Mouse (Mus musculus) forebrain, embryonic 11.5 days (tissue): Measurements from ENCODE around the gene Fam213b. TPM values are rescaled to one million over a fixed set of nuclear protein-coding genes. Genes with fewer than 3 reads are reported as not detected.

ENCODE experiments used
- ATAC-seq: fragments of 200-750 bp; cut with Nextera tagmentation; replicated peaks from 2 replicates; pipeline ENCODE4 v1.8.0; 2017; ENCODE audit warnings: moderate TSS enrichment; ENCODE audit not compliant: low FRiP score
- DNase-seq: peaks from one replicate; pipeline ENCODE4 v3.0.0-alpha.2; 2017; ENCODE audit warnings: low spot score
- H3K27ac ChIP-seq: fragments of 300-500 bp; sonication (generic); 2 replicates; pipeline ENCODE4 v1.5.1; 2014; ENCODE audit warnings: low read depth, low read length
- H3K27me3 ChIP-seq: fragments of 300-500 bp; sonication (generic); 2 replicates; pipeline ENCODE4 v1.6.1; 2014; ENCODE audit warnings: mild to moderate bottlenecking, low read length, mixed read lengths; ENCODE audit not compliant: control insufficient read depth, insufficient read depth
- H3K36me3 ChIP-seq: fragments of 300-500 bp; sonication (generic); 2 replicates; pipeline ENCODE4 v1.6.1; 2014; ENCODE audit warnings: mild to moderate bottlenecking, low read length, moderate library complexity, mixed read lengths; ENCODE audit not compliant: control insufficient read depth, insufficient read depth
- H3K4me1 ChIP-seq: fragments of 300-500 bp; sonication (generic); replicated peaks from 2 replicates; pipeline ENCODE4 v1.6.1; 2014; ENCODE audit warnings: low read length, mixed read lengths; ENCODE audit not compliant: control insufficient read depth, insufficient read depth
- H3K4me2 ChIP-seq: fragments of 300-500 bp; sonication (generic); 2 replicates; pipeline ENCODE4 v1.6.1; 2014; ENCODE audit warnings: low read depth, mild to moderate bottlenecking, low read length, moderate library complexity, mixed read lengths; ENCODE audit not compliant: severe bottlenecking
- H3K4me3 ChIP-seq: fragments of 300-500 bp; sonication (generic); 2 replicates; pipeline ENCODE4 v1.5.1; 2014; ENCODE audit warnings: low read depth, low read length
- H3K9ac ChIP-seq: fragments of 300-500 bp; sonication (generic); 2 replicates; pipeline ENCODE4 v1.6.1; 2014; ENCODE audit warnings: low read length
- H3K9me3 ChIP-seq: fragments of 300-500 bp; sonication (generic); 2 replicates; pipeline ENCODE4 v1.6.1; 2016; ENCODE audit warnings: low read length, mixed read lengths; ENCODE audit not compliant: control insufficient read depth
- WGBS: fragments of 180-500 bp; shearing (Covaris S2); extraction: QIAGEN DNeasy Blood & Tissue Kit; methylation state at CpG from one replicate; pipeline ENCODE4 v1.1.7; 2014; 5-methylcytosine and 5-hydroxymethylcytosine counted together
- polyA plus RNA-seq: library from polyadenylated mRNA; unstranded; fragments of >200 nt; fragmentation: Nextera tagmentation; extraction: Ambion mirVana; gene quantifications from 2 replicates; pipeline ENCODE4 v1.2.1, GENCODE M21; 2014

The Fam213b gene
- 29.4 and 32.0 TPM in 2 replicates for polyA plus RNA-seq

DNA sequence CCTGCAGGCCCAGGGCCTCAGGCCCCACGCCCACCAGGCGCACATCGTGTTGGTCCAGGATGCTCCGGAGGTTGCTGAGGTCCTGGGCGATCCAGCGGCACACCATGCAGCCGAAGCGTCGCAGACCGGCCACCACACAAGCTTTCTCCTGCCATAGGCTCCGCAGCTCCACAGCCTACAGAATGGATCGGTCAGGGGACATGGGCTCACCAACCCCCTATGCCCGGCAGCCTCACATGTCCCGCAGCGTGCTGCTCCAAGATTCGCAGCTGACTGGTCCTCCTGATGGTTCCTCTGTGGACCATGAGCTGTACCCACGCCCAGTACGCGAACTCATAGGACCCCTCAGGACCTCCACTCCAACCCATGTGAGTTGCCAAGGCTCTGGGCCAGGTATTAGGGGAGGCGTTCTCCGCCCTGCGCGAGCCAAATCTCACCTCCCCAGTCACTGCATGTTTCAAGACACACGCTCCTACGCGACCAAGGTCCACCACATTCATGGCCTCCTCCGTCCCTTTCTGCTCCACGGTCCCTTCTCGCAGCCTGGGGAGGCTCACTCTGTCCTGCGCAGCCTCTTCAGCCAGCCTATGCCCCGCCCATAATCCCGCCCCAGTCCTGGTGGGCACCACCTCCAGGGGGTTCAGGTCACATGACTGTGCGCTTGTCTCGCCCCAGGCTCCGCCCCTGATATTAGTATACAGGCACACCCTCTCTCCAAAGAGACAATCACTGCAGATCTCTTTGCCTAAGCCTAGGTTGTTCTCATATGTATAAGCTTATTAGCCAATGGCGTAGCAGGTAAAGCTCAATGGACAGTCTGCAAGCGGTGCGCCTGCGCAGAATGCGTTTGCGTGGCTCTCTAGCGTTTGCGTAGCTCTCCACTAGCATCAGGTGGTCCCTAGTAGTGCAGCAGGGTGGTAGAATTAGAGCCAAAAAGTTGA is at the start of gene Fam213b:
Gene Fam213b (minus strand): TSS at position 630 of the 941 bp plus-strand sequence.
- H3K4me1 ChIP-seq = 0 out of 2 replicates have a peak, but pooled peaks cover 2% of the 10 kb centered on the region
- H3K4me2 ChIP-seq = peak within 1 kb of the TSS; percentile 78
- no peaks in the 10 kb centered on the region for H3K9me3 ChIP-seq
- no peak within 1 kb of the TSS for H3K27ac ChIP-seq
- no peaks in the 10 kb centered on the region for H3K36me3 ChIP-seq
- H3K9ac ChIP-seq = peak within 1 kb of the TSS; percentile 51
- H3K27me3 ChIP-seq = no peaks in the 10 kb centered on the region
- peak; percentile 97 for ATAC-seq
- H3K4me3 ChIP-seq = peak within 1 kb of the TSS; percentile 48
- 5% methylated on average over 43 of the region's 43 CpGs for WGBS
- DNase-seq = peak; percentile 93

DNA sequence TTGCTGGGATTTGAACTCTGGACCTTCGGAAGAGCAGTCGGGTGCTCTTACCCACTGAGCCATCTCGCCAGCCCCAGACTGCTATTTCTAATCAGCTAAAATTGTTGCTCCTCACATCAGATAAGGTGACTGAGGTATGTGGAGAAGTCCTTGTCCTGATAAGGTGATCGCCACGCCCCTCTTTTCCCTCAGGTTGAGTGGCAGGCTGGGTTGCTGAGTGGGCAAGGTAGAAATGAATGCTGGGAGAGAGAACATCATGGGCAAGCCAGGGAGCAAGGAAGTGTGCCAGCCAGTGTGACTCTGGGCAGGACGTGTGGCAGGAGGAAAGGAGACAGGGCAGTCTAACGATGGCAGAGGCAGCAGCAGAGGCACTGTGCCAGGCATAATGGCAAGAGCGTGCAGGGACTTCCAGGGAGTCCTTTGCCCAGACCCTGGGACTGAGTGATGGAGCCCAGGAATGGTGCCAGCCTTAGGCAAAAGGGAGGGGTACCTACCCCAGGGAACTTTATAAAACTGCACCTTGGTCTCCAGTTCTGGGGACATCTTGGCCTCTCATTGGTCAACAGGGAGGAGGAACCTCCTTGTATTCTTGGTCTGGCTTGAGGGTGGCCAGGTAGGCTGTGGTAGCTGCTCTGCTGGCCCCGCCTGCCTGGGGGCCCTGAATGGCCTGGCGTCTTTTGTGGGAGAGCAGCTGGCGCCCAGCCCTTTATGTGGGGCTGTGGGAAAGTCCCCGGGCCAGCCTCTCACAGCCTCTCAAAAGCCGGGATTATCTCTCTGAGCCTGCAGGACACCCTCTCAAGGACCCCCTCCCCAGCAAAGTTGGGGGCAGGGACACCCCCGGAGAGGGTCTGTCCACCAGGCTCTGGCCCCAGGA is 49.4 kb upstream of the Fam213b start:
- Histone ChIP-seq H3K27ac (peak overlapping the region; percentile 93), H3K4me2 (peak overlapping the region; percentile 40), H3K4me3 (no peak overlapping the region), H3K27me3 (peaks cover 5% of the 10 kb centered on the region), H3K9me3 (no peaks in the 10 kb centered on the region), H3K36me3 (no peaks in the 10 kb centered on the region), H3K4me1 (peaks cover 46% of the 10 kb centered on the region), H3K9ac (peak overlapping the region; percentile 5; the same call in 1 of the 2 replicates)
- ATAC-seq (peak; percentile 55), DNase-seq (peak; percentile 84)
- 33% methylated on average over 14 of the region's 14 CpGs for WGBS

DNA sequence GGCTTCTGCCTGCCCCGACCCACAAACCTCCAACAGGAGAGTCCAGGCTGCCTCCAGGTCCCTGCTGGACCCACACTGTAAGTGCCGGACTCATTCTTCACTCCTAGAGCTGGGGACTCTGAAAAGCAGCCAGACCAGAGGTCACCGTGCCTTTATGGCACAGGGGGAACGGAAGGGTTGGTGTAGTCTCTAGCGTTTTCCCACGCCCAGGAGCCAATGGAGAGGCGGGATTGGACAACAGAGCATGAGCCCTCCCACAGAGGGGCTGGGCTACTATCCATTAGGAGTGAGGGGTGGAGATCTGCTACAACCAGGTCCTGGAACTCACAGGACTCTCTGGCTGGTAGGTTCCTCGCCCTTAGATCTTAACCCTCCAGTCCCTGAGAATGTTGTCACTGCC is 47.4 kb upstream of the Fam213b start:
- Histone ChIP-seq H3K4me3 (peak overlapping the region; percentile 25), H3K27me3 (peaks cover 2% of the 10 kb centered on the region; the same call in 1 of the 2 replicates), H3K36me3 (no peaks in the 10 kb centered on the region), H3K4me1 (peaks cover 36% of the 10 kb centered on the region), H3K27ac (peak overlapping the region; percentile 42; the same call in 1 of the 2 replicates), H3K9me3 (no peaks in the 10 kb centered on the region), H3K9ac (peak overlapping the region; percentile 46; the same call in 1 of the 2 replicates), H3K4me2 (peak overlapping the region; percentile 47)
- peak; percentile 74 for ATAC-seq
- peak; percentile 84 for DNase-seq
- WGBS = 3% methylated on average over 8 of the region's 8 CpGs

DNA sequence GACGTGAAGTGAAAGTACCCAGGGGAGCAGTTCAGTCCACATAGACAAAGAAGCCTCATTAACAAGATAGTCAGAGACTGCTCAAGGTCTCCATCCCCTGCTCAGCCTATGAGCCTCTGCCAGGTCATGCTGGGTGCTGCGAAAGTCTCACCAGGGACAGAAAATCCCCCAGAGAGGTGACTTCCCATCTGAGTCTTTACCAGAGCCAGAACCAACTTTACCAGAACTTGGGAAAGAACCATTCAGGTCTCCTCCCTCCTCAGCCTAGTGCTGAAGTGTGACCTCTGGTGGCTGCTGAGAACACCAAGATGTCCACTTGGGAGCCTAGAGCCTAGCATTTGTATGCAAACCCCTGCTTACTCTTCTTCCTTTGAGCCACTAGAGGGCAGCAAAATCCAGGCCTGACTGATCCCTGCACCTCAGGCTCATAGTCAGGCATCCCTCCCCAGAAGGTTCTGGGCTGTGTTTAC is 45.2 kb upstream of the Fam213b start:
- WGBS = 14% methylated on average over 2 of the region's 2 CpGs
- Histone ChIP-seq H3K4me3 (no peak overlapping the region), H3K9ac (no peak overlapping the region), H3K4me2 (no peak overlapping the region), H3K27ac (no peak overlapping the region), H3K36me3 (no peaks in the 10 kb centered on the region), H3K27me3 (no peaks in the 10 kb centered on the region), H3K4me1 (peaks cover 28% of the 10 kb centered on the region), H3K9me3 (no peaks in the 10 kb centered on the region)
- DNase-seq = peak; percentile 80
- peak; percentile 67 for ATAC-seq

DNA sequence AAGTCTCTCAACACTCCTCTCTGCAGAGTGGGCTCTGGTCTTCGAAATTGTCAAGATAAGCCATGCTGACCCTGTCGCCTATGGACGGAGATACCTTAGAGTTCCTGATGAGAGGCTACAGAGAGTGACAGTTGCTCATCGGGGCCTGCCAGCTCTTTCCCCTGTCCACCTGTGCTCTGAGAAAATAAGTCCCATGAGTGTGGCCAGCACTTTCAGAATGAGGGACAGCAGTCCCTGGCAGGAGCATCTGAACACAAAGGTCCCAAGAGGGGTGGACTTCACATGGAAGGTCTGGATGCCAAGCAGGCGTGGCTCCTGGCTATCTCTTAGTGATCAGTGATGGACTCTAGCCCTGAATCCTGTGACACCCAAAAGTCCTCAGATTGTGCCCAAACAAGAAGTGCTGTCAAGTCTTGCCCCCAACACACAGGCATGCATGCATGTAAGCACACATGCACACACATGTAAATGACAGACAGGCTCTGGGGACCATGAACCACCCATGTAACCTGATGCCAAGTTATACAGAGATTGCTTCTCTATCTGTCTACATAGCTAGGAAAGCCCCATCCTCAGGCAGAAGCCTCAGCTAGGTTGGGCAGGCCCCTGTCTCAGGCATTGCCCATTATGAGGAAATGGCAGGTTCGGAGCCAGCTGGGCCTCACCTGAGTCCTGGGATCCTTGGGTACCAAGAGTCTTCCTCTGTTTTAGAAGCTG is 44.5 kb upstream of the Fam213b start:
- WGBS = 91% methylated on average over 6 of the region's 6 CpGs
- Histone ChIP-seq H3K9me3 (no peaks in the 10 kb centered on the region), H3K4me3 (no peak overlapping the region), H3K27me3 (no peaks in the 10 kb centered on the region), H3K27ac (no peak overlapping the region), H3K4me1 (peaks cover 21% of the 10 kb centered on the region), H3K4me2 (no peak overlapping the region), H3K36me3 (no peaks in the 10 kb centered on the region), H3K9ac (no peak overlapping the region)
- ATAC-seq = no peak
- no peak for DNase-seq

DNA sequence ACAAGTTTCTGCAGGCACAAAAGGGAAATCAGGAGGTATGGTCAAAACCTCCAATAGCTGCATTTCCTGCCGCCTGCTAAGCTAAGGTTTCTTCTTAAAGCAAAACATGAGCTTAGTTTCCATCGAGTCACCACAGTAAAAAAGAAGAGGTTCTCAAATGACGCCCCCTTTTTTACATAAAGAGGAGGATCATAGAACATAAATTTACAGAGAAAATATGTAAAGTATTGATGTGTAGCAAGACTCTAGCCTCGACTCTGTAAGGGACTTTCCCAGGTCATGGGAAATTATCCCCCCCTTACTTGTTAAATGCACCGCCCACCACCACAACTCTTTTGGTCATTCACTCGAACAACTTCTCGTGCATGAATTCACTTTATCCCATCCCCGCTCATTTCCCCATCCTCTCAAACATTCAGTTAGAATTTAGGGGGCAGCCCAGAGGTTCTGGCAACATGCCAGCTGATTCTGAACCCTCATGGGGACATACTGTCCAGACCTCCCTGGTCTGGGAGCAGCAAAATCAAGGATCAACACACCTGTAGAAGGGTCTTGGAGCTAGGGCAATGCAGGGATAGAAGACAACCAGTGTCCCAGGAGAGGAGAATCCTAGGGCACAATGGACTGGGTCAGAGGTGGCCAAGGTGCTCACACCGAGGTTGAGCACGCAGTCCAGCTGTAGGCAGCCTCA is 43.8 kb upstream of the Fam213b start:
- no peaks in the 10 kb centered on the region for H3K36me3 ChIP-seq
- DNase-seq (no peak), ATAC-seq (no peak)
- no peak overlapping the region for H3K4me2 ChIP-seq
- WGBS = 90% methylated on average over 10 of the region's 10 CpGs
- H3K9ac ChIP-seq = no peak overlapping the region
- no peaks in the 10 kb centered on the region for H3K27me3 ChIP-seq
- peaks cover 16% of the 10 kb centered on the region for H3K4me1 ChIP-seq
- H3K4me3 ChIP-seq = no peak overlapping the region
- H3K9me3 ChIP-seq = no peaks in the 10 kb centered on the region
- no peak overlapping the region for H3K27ac ChIP-seq

DNA sequence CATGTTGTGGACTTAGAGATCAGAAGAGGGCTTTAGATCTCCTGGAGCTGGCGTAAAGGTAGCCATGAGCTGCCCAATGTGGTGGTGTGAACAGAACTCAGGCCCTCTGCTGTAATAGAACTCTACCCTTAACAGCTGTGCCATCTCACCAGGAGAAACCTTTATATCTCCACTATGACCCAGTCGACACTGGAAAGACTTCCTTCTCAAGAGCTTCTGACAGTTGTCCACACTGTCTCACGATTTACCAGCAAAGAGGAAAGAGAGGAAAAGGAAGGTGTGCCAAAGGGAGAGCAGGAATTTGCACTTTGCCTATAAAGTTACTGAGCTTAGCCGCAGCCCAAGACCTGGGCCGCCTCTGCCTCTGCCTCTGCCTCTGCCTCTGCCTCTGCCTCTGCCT is 42.9 kb upstream of the Fam213b start:
- ATAC-seq (no peak), DNase-seq (no peak)
- Histone ChIP-seq H3K4me2 (no peak overlapping the region), H3K27ac (no peak overlapping the region), H3K9me3 (no peaks in the 10 kb centered on the region), H3K9ac (no peak overlapping the region), H3K4me1 (peaks cover 14% of the 10 kb centered on the region), H3K4me3 (no peak overlapping the region), H3K36me3 (no peaks in the 10 kb centered on the region), H3K27me3 (no peaks in the 10 kb centered on the region)
- WGBS = 96% methylated on average over 5 of the region's 5 CpGs
